Mouse (Mus musculus) thymus, adult 18-20 months (tissue): ENCODE results near the gene Rnf166.
A peak's percentile ranks its signal among the peaks of the same experiment; 100 is the strongest.

Experiments used
- DNase-seq, 2 experiments: peaks; one replicate each; pipeline ENCODE4 v3.0.0; 2022; ENCODE audit warnings: mixed read lengths in 2 of 2

The Rnf166 gene

GRCm38 (mm10) chr8:122467816-122468215, 8.0 kb downstream of the Rnf166 start:
- DNase-seq: peak; percentile 46 to 58

GRCm38 (mm10) chr8:122464985-122465384, 10.9 kb downstream of the Rnf166 start:
- no peak for DNase-seq

- peak; percentile 49 to 72 for DNase-seq
Measured at GRCm38 (mm10) chr8:122463651-122464640, 11.9 kb downstream of the Rnf166 start.

- no peak for DNase-seq
Measured at GRCm38 (mm10) chr8:122462510-122462909, 13.4 kb downstream of the Rnf166 start.

- DNase-seq: no peak
Measured at GRCm38 (mm10) chr8:122461473-122462148, 14.3 kb downstream of the Rnf166 start.

DNA sequence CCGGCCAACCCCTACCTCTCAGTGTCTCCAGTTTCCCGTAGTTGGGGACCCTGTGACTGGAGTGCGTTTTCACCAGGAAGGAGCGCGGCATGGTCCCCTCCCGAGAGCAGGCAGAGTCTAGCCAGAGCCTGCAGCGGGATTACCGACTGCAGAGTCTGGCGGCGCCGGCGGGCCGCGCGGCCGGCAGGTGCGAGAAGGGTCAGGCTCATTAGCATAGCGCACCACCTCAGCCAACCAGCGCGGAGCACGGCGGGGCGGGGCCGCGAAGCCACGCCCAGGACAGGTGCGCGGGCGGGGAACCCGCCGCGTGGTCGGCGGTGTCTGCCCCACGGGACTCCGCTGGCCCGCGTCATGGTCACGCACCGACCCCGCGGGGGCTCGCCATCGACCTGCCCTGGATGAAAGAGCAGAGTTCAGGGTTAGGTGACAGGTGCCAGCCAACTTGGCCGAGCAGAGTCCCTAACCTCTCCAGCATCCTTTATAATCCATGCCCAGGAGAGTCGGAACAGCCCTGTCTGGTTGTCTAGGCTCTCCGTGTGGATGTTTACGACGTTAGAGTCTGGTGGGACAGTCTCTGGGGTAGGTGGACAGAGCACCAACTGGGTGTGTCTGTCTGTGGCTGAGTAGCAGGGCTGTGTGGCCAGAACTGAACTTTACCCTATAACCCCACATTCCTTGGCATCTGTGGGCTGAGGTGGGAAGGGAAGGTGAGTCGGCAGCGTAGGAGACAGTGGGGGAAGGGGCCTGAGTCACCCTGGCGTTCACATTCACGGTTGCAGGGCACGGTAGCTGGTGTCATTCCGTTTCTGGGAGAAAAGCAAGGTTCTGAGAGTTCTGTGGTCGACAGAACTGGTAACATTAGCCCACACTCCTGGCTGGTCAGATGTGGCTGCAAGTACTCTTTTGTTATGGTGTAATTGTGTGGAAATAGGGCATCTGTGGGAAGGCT, 15.1 kb downstream of the Rnf166 start, which contains the start of gene Snai3:
Gene Snai3 (minus strand): TSS at position 210 of the 949 bp plus-strand sequence.
- DNase-seq: peak; percentile 71 to 77

DNA sequence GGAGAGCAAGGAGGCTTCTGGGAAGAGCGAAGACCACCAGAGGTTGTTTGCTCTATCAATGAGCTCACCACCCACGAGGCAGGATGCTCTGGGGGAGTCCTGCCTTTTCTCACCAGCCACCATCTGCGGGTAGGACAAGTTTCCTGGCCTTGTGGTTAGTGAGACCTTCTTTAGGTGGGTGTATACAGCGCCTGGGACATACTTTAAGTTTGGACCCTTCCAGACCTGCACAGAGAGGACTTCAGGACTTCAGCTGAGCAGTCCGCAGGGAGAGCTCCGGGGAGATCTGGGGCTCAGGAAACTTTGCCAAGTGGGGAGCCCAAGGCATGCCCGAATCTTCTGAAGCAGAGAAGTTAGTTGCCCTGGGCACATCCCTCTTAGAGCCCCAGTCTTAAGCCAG, 15.9 kb downstream of the Rnf166 start:
- DNase-seq: peak in 1 of 2 experiments; percentile 58

DNA sequence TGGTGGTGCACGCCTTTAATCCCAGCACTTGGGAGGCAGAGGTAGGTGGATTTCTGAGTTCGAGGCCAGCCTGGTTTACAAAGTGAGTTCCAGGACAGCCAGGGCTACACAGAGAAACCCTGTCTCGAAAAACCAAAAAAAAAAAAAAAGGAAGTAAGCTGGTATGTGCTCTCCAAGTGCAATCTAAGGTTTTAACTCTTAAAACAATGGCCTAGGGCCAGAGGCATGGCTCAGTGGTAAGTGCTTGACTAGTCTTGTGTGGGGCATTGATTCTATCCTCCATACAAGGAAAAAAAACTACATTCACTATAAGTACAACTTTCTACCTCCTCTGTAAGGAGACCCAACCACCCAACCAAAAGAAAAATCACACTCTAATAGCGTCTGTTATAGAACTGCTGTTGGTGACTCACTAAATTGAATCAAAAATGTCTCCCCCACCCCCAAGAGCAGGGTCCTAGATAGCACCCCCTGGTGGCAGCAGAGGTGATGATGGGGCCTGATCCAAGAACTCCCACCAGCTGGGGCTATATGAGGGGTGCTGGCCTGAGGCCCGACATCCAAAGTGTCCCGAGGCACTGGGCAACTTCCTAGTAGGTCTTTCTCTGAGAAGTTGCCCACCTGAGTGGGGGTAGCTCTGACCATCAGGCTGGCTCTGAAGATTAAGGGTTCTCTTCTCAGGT, 16.5 kb downstream of the Rnf166 start:
- DNase-seq: peak in 1 of 2 experiments; percentile 66

DNA sequence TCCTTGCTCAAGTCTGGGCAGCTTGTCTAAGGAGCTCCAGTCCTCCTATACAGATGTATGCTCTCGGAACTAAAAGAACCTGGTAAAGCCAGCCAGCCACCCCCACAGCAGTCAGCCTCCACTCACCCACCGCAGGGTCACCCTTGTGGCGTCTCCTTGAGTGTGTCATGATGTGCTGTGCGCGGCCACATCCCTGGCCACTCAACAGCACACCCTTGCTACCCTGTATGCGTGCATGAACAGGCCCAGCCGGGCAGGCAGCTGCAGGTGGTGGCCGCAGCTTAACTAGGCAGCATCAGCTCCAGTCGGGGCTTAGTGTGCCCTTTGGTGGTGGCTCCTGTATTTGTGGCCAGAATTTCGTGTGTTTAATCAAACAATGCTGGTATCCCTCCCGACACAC, 18.7 kb downstream of the Rnf166 start:
- no peak for DNase-seq

DNA sequence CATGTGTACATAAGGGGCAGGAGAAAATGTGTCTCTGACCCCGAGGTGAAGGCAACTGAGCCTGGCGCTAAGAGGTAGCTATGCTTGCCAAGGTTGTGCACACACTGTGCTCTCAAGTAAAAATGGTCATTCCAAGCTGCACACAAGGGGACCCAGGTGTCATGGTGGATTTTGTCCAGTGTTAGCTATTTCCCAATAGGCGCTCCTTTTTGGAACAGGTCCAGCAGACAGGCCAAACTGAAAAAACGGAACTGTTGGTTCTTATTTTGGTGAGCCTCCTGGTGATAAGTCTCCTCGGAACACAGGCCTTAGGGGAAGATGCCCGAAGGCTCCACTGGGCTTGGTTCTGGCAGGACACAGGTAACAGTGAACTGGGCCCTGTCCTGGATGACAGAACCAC, 21.5 kb downstream of the Rnf166 start:
- no peak for DNase-seq

- DNase-seq: no peak
Measured at GRCm38 (mm10) chr8:122452154-122452553, 23.7 kb downstream of the Rnf166 start.

DNA sequence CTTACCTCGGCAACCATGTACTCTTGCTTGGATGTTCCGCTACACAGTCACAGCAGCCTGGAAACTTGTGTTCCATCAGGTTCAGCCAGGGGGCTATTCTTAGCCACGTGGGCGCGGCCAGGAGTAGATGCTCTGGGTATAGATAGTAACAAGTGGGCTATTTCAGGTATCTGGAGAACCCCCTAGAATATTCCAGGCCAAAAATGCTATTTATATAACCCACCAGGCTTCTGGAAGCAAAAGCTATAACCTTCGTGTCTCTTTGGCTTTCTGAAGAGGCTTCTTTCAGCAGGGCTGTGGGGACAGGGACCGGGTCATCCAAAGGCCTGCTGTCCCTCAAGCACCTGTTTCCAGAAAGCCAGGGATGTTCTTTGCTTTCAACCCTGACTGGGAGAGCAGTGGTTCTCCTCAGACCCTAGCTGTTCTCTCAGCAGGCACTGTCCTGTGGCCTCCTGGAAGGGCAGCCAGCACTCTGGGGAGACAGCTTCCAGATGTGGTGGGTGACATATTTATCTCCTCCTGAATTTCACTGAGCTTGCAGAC, 24.6 kb downstream of the Rnf166 start:
- no peak for DNase-seq

GRCm38 (mm10) chr8:122445203-122445602, 30.7 kb downstream of the Rnf166 start:
- no peak for DNase-seq

GRCm38 (mm10) chr8:122444058-122444748, 31.7 kb downstream of the Rnf166 start:
- peak in 1 of 2 experiments; percentile 51 for DNase-seq

- DNase-seq: peak; percentile 98 to 99
Measured at GRCm38 (mm10) chr8:122443262-122444006, 32.4 kb downstream of the Rnf166 start, which contains the start of gene Mvd. TSS of gene Mvd (minus strand) at chr8:122443422.

DNA sequence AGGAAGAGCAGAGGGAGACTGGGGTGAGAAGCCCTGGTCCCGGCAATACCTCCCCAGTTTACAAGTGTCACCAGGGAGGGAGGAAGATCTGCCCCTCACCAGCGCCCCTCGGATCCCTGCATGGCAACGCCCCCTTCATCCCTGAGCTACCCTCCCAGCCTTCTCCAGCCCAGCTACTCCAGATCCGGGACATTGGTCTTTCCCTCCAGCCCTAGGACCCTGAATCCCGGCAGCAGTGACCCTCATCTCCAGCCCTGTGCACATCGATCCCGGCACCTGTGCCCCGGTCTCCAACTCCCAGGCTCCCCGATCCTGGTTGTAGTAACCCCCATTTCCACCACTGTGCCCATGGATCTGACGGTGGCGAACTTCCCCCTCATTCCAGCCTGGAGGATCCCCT, 33.1 kb downstream of the Rnf166 start:
- DNase-seq: no peak

- no peak for DNase-seq
Measured at GRCm38 (mm10) chr8:122442356-122442755, 33.5 kb downstream of the Rnf166 start.

- no peak for DNase-seq
Measured at GRCm38 (mm10) chr8:122441326-122441725, 34.5 kb downstream of the Rnf166 start.

DNA sequence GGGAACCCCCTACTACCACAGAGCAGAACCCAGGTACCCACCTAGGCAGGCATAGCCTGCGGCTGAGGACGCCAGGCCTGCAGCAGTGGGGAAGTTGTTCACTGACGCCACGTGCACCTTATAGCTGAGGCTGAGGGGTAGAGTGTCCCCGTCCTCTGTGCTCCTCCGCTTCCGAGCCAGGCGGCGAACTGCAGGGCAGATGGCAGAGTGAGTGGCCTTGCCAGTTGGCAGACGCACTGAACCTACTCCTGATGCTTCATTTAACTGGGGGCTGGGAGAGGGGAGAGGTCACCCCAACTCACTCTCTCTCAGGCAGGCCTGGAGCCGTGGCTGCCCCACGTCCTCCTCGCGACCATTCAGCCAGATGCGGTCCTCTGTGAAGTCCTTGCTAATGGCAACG, 36.5 kb downstream of the Rnf166 start:
- no peak for DNase-seq

DNA sequence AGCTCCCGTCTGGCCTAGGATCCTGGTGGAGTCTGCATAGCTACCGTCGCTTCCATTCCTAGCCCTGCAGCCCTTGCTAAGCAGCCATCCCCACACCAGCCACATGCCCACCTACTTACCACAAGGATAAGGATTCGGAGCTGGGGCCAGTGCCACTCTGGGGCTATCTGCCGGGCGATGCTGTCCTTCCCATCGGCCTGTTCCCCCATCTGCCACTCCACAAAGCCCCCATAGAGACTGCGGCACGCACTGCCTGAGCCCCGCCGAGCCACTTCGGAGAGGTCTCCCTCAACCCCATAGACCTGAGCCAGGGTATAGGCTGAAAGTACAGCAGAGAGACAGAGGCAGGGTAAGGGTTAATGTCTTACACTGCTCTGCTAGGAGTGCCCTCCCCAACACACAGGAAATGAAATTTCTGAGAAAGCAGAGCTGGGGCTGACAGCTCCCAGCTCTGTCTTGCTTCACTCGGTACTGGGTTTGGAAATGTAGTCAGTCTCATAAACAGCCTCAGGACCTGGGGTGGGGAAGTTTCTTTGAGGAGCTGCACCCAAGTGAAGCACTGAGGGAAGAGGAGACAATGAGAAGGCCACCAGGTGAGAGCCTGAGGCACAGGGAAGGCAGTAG, 38.0 kb downstream of the Rnf166 start:
- no peak for DNase-seq
